Mouse (Mus musculus): ENCODE results near the gene Foxo6.
A peak's percentile ranks its signal among the peaks of the same experiment; 100 is the strongest.

DNA sequence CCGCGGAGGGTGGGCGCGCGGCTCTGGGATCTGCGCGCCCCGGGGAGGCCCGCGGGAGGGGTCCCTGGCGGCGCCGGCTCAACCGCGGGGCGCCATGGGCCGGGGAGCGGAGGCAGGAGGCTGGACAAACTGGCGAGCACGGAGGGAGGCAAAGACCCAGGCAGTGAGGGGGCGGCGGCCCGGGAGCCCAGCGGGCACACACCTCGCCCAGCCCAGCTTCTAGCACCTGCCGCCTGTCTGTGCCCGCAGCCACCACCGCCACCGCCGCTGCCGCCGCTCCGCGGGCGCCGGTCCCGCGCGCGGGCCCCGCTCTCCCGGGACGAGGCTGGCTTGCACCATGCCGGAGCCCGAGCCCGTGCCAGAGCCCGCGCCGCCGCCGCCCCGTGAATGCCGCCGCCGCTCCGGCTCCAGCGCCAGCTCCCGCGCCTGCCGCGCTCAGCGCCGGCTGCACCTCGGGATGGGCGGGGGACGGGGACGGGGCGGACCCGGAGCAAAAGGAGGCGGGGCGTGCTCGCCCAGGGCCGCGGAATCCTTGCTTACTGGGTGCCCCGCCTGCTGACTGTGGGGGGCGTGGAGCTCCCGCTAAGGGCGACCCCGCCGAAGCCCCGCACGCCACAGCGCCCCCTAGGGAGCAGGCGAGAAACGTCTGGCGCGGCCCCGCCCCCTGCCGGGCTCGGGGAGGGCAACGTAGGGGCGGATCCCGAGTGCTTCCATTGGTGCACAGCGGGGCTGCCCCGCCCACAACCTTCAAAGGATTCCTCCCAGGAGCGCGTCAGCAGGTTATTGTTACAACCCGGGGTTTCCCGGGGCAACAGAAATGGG lies at the start of gene Foxo6:
- no peak for TF ChIP-seq EP300 (optimal IDR thresholded peaks at IDR 0.05)
- peak; percentile 94 for TF ChIP-seq CTCF (IDR thresholded peaks at IDR 0.05; ENCODE audit: low read depth)
